In genomic region chr13:64309036-64309435, GRCm38 (mm10) we compare ENCODE assay signal across 13 mouse cellular contexts. TPM values are rescaled to one million over a fixed set of nuclear protein-coding genes. Genes with fewer than 3 reads are reported as not detected.
DNase-seq lines count a peak whose midpoint lies in the region; ATAC-seq and TF ChIP-seq lines count a peak whose summit lies in the region.
"Had no signal": no experiment of that assay in that cellular context is flagged by ENCODE, and none has a peak within 500 bp of the region (broad histone marks: within the 10 kb centered on the region; RNA-seq: fewer than 3 reads in every experiment).

No protein-coding gene starts in this region.

- no peak for TF ChIP-seq EP300 in stomach, postnatal 0 days (optimal IDR thresholded peaks at IDR 0.05)

- peak; percentile 34 for DNase-seq in forebrain, embryonic 14.5 days (ENCODE audit: low spot score)
- no peak for DNase-seq in forebrain, embryonic 11.5 days (ENCODE audit: low spot score)
- DNase-seq in thymus, postnatal 0 days (ENCODE audit: low spot score): peak; percentile 28
- DNase-seq in thymus, postnatal 10 days (ENCODE audit: low spot score in 2 of 2): no peak
- DNase-seq in stomach, postnatal 0 days (ENCODE audit: low spot score): no peak
- DNase-seq in cerebellum, postnatal 25 days: no peak
- DNase-seq: adrenal gland, adult 8-10 months; kidney, adult 9 months; lung, postnatal 14 days had no signal

- H3K27ac ChIP-seq in forebrain, embryonic 14.5 days (ENCODE audit: low read depth, low read length): no peak overlapping the region
- no peak overlapping the region for H3K27ac ChIP-seq in forebrain, embryonic 11.5 days (ENCODE audit: low read depth, low read length)
- H3K27ac ChIP-seq in intestine, postnatal 0 days (ENCODE audit: low read depth, low read length): no peak overlapping the region
- no peak overlapping the region for H3K27ac ChIP-seq in intestine, embryonic 15.5 days
- H3K27ac ChIP-seq in stomach, postnatal 0 days (replicated peaks): no peak overlapping the region
- H3K27ac ChIP-seq: hindbrain, embryonic 12.5 days; limb, embryonic 10.5 days had no signal

- no peak overlapping the region for H3K9ac ChIP-seq in forebrain, embryonic 14.5 days (ENCODE audit: low read length)
- H3K9ac ChIP-seq in forebrain, embryonic 11.5 days (ENCODE audit: low read length): no peak overlapping the region
- no peak overlapping the region for H3K9ac ChIP-seq in intestine, postnatal 0 days (ENCODE audit: low read depth, low read length)
- no peak overlapping the region for H3K9ac ChIP-seq in intestine, embryonic 15.5 days
- H3K9ac ChIP-seq in stomach, postnatal 0 days (ENCODE audit: low read length): no peak overlapping the region
- H3K9ac ChIP-seq: hindbrain, embryonic 12.5 days had no signal

- no peak overlapping the region for H3K4me2 ChIP-seq in forebrain, embryonic 14.5 days (ENCODE audit: low read length)
- no peak overlapping the region for H3K4me2 ChIP-seq in forebrain, embryonic 11.5 days (ENCODE audit: low read depth, low read length, severe bottlenecking)
- no peak overlapping the region for H3K4me2 ChIP-seq in intestine, postnatal 0 days (replicated peaks; ENCODE audit: low read depth)
- H3K4me2 ChIP-seq in intestine, embryonic 15.5 days (replicated peaks): no peak overlapping the region
- no peak overlapping the region for H3K4me2 ChIP-seq in stomach, postnatal 0 days (replicated peaks; ENCODE audit: low read depth)
- H3K4me2 ChIP-seq: hindbrain, embryonic 12.5 days had no signal

- TF ChIP-seq CTCF in intestine, postnatal 0 days (IDR thresholded peaks at IDR 0.05; ENCODE audit: low read depth): peak; percentile 57
- TF ChIP-seq CTCF in stomach, postnatal 0 days (IDR thresholded peaks at IDR 0.05; ENCODE audit: low read depth): peak; percentile 67

- no peaks in the 10 kb centered on the region for H3K4me1 ChIP-seq in forebrain, embryonic 14.5 days (ENCODE audit: control insufficient read depth, insufficient read depth, low read length)
- no peaks in the 10 kb centered on the region for H3K4me1 ChIP-seq in forebrain, embryonic 11.5 days (replicated peaks; ENCODE audit: control insufficient read depth, insufficient read depth, low read length)
- H3K4me1 ChIP-seq in intestine, postnatal 0 days (replicated peaks; ENCODE audit: control insufficient read depth, insufficient read depth, low read length): no peaks in the 10 kb centered on the region
- peaks cover 18% of the 10 kb centered on the region for H3K4me1 ChIP-seq in intestine, embryonic 15.5 days (replicated peaks)
- H3K4me1 ChIP-seq in stomach, postnatal 0 days (replicated peaks; ENCODE audit: control insufficient read depth, insufficient read depth): peaks cover 2% of the 10 kb centered on the region; the same call in 1 of the 2 replicates

- no peak overlapping the region for H3K4me3 ChIP-seq in forebrain, embryonic 14.5 days (ENCODE audit: low read depth, low read length)
- no peak overlapping the region for H3K4me3 ChIP-seq in forebrain, embryonic 11.5 days (ENCODE audit: low read depth, low read length)
- no peak overlapping the region for H3K4me3 ChIP-seq in intestine, postnatal 0 days (ENCODE audit: low read depth, low read length)
- no peak overlapping the region for H3K4me3 ChIP-seq in intestine, embryonic 15.5 days (replicated peaks)
- no peak overlapping the region for H3K4me3 ChIP-seq in stomach, postnatal 0 days (ENCODE audit: low read depth, low read length)
- H3K4me3 ChIP-seq: hindbrain, embryonic 12.5 days; limb, embryonic 10.5 days had no signal

- H3K9me3 ChIP-seq in forebrain, embryonic 14.5 days (replicated peaks; ENCODE audit: control insufficient read depth, low read length): no peaks in the 10 kb centered on the region
- H3K9me3 ChIP-seq in forebrain, embryonic 11.5 days (ENCODE audit: control insufficient read depth, low read length): no peaks in the 10 kb centered on the region
- H3K9me3 ChIP-seq in intestine, postnatal 0 days (ENCODE audit: control insufficient read depth): no peaks in the 10 kb centered on the region
- no peaks in the 10 kb centered on the region for H3K9me3 ChIP-seq in intestine, embryonic 15.5 days
- H3K9me3 ChIP-seq in stomach, postnatal 0 days (ENCODE audit: control insufficient read depth, low read length): no peaks in the 10 kb centered on the region
- H3K9me3 ChIP-seq: hindbrain, embryonic 12.5 days; limb, embryonic 10.5 days had no signal

- WGBS in forebrain, embryonic 14.5 days: 74% methylated on average over 5 of the region's 5 CpGs
- WGBS in forebrain, embryonic 11.5 days: 82% methylated on average over 5 of the region's 5 CpGs
- WGBS in intestine, postnatal 0 days: 38% methylated on average over 5 of the region's 5 CpGs
- 45% methylated on average over 5 of the region's 5 CpGs for WGBS in intestine, embryonic 15.5 days
- WGBS in stomach, postnatal 0 days: 31% methylated on average over 5 of the region's 5 CpGs

- 0 out of 2 replicates have a peak, but pooled peaks cover 3% of the 10 kb centered on the region for H3K36me3 ChIP-seq in forebrain, embryonic 14.5 days (ENCODE audit: control insufficient read depth, insufficient read depth, low read length)
- no peaks in the 10 kb centered on the region for H3K36me3 ChIP-seq in forebrain, embryonic 11.5 days (ENCODE audit: control insufficient read depth, insufficient read depth, low read length)
- H3K36me3 ChIP-seq in intestine, postnatal 0 days (ENCODE audit: control insufficient read depth, insufficient read depth): peaks cover 10% of the 10 kb centered on the region
- H3K36me3 ChIP-seq in intestine, embryonic 15.5 days: peaks cover 7% of the 10 kb centered on the region
- peaks cover 8% of the 10 kb centered on the region for H3K36me3 ChIP-seq in stomach, postnatal 0 days (ENCODE audit: control insufficient read depth, insufficient read depth, low read length)
- H3K36me3 ChIP-seq: hindbrain, embryonic 12.5 days had no signal

- no peaks in the 10 kb centered on the region for H3K27me3 ChIP-seq in forebrain, embryonic 14.5 days (replicated peaks; ENCODE audit: control insufficient read depth, insufficient read depth, low read length)
- no peaks in the 10 kb centered on the region for H3K27me3 ChIP-seq in forebrain, embryonic 11.5 days (ENCODE audit: control insufficient read depth, insufficient read depth, low read length)
- no peaks in the 10 kb centered on the region for H3K27me3 ChIP-seq in intestine, postnatal 0 days (replicated peaks; ENCODE audit: control insufficient read depth, insufficient read depth, low read length)
- H3K27me3 ChIP-seq in intestine, embryonic 15.5 days (replicated peaks): no peaks in the 10 kb centered on the region
- H3K27me3 ChIP-seq in stomach, postnatal 0 days (ENCODE audit: control insufficient read depth, insufficient read depth, low read length): no peaks in the 10 kb centered on the region
- H3K27me3 ChIP-seq: hindbrain, embryonic 12.5 days had no signal

- ATAC-seq in forebrain, embryonic 14.5 days: no peak
- ATAC-seq in forebrain, embryonic 11.5 days (replicated peaks; ENCODE audit: low FRiP score): no peak
- ATAC-seq in intestine, postnatal 0 days: no peak
- ATAC-seq in intestine, embryonic 15.5 days: no peak
- no peak for ATAC-seq in stomach, postnatal 0 days (ENCODE audit: low FRiP score, low TSS enrichment)

RNA-seq across cellular contexts. Expression of gene Aaed1, which starts 3.5 kb away (rescaled TPM):
- 7.9 and 8.7 TPM in 2 replicates for polyA plus RNA-seq in forebrain, embryonic 14.5 days (2014; fragmentation: Nextera tagmentation; extraction: Ambion mirVana)
- 20.1 and 20.2 TPM in 2 replicates for polyA plus RNA-seq in forebrain, embryonic 11.5 days (2014; fragmentation: Nextera tagmentation; extraction: Ambion mirVana)
- 28.9 and 29.9 TPM in 2 replicates for polyA plus RNA-seq in intestine, postnatal 0 days (2015; fragmentation: Nextera tagmentation; extraction: Ambion mirVana)
- 41.3 and 42.4 TPM in 2 replicates for polyA plus RNA-seq in intestine, embryonic 15.5 days (2015; fragmentation: Nextera tagmentation; extraction: Ambion mirVana)
- 29.6 and 34.2 TPM in 2 replicates for polyA plus RNA-seq in thymus, postnatal 0 days (2015; fragmentation: Nextera tagmentation; extraction: Ambion mirVana)
- polyA plus RNA-seq in stomach, postnatal 0 days (2015; fragmentation: Nextera tagmentation; extraction: Ambion mirVana): 47.2 and 47.9 TPM in 2 replicates

RNA-seq across cellular contexts. Expression of gene Cdc14b, which starts 33.9 kb away (rescaled TPM):
- polyA plus RNA-seq in forebrain, embryonic 14.5 days (2014; fragmentation: Nextera tagmentation; extraction: Ambion mirVana): 3.1 and 3.5 TPM in 2 replicates
- polyA plus RNA-seq in forebrain, embryonic 11.5 days (2014; fragmentation: Nextera tagmentation; extraction: Ambion mirVana): 12.7 and 13.7 TPM in 2 replicates
- polyA plus RNA-seq in intestine, postnatal 0 days (2015; fragmentation: Nextera tagmentation; extraction: Ambion mirVana): 15.0 and 17.2 TPM in 2 replicates
- polyA plus RNA-seq in intestine, embryonic 15.5 days (2015; fragmentation: Nextera tagmentation; extraction: Ambion mirVana): 17.5 and 19.7 TPM in 2 replicates
- 10.8 and 11.3 TPM in 2 replicates for polyA plus RNA-seq in thymus, postnatal 0 days (2015; fragmentation: Nextera tagmentation; extraction: Ambion mirVana)
- polyA plus RNA-seq in stomach, postnatal 0 days (2015; fragmentation: Nextera tagmentation; extraction: Ambion mirVana): 11.8 and 12.1 TPM in 2 replicates

Comparison
In these comparisons a context has a peak if more than half of its experiments do, and no peak if none do; other contexts are left out.
1. DNase-seq: peak in forebrain, embryonic 14.5 days (single experiment) and thymus, postnatal 0 days (single experiment); none in forebrain, embryonic 11.5 days (single experiment), thymus, postnatal 10 days (0 of 2), stomach, postnatal 0 days (single experiment) and cerebellum, postnatal 25 days (0 of 2).